Mouse (Mus musculus) lung, postnatal 0 days (tissue): ENCODE measurements around the gene Micu1. TPM values are rescaled to one million over a fixed set of nuclear protein-coding genes. Genes with fewer than 3 reads are reported as not detected.

Experiments used
- ATAC-seq: fragments of 200-750 bp; cut with Nextera tagmentation; 2 replicates; pipeline ENCODE4 v1.8.0; 2017; ENCODE audit warnings: moderate library complexity
- DNase-seq: peaks from one replicate; pipeline ENCODE4 v3.0.0-alpha.2; 2016; ENCODE audit warnings: low spot score
- H3K27ac ChIP-seq: fragments of 300-500 bp; sonication (generic); 2 replicates; pipeline ENCODE4 v1.5.1; 2014; ENCODE audit warnings: antibody characterized with exemption, mild to moderate bottlenecking, low read length, mixed read lengths
- H3K27me3 ChIP-seq: fragments of 300-500 bp; sonication (generic); replicated peaks from 2 replicates; pipeline ENCODE4 v1.6.1; 2014; ENCODE audit warnings: low read length, mixed read lengths; ENCODE audit not compliant: insufficient read depth
- H3K36me3 ChIP-seq: fragments of 300-500 bp; sonication (generic); 2 replicates; pipeline ENCODE4 v1.6.1; 2014; ENCODE audit warnings: low read length, mixed read lengths; ENCODE audit not compliant: insufficient read depth
- H3K4me1 ChIP-seq: fragments of 300-500 bp; sonication (generic); 2 replicates; pipeline ENCODE4 v1.6.1; 2014; ENCODE audit warnings: antibody characterized with exemption, low read depth, low read length, mixed read lengths; ENCODE audit not compliant: insufficient read depth
- H3K4me2 ChIP-seq: fragments of 300-500 bp; sonication (generic); replicated peaks from 2 replicates; pipeline ENCODE4 v1.6.1; 2014; ENCODE audit warnings: low read depth, mild to moderate bottlenecking, low read length, moderate library complexity, mixed read lengths
- H3K4me3 ChIP-seq: fragments of 300-500 bp; sonication (generic); 2 replicates; pipeline ENCODE4 v1.5.1; 2014; ENCODE audit warnings: low read depth, low read length
- H3K9ac ChIP-seq: fragments of 300-500 bp; sonication (generic); replicated peaks from 2 replicates; pipeline ENCODE4 v1.6.1; 2014; ENCODE audit warnings: low read depth, mild to moderate bottlenecking
- H3K9me3 ChIP-seq: fragments of 300-500 bp; sonication (generic); 2 replicates; pipeline ENCODE4 v1.6.1; 2016; ENCODE audit warnings: low read length, mixed read lengths
- CTCF ChIP-seq: IDR thresholded peaks from 2 replicates; pipeline ENCODE4 v1.5.1; 2016; ENCODE audit warnings: antibody characterized with exemption, mild to moderate bottlenecking
- EP300 ChIP-seq: IDR thresholded peaks from 2 replicates; pipeline ENCODE4 v1.6.1; 2016; ENCODE audit warnings: antibody characterized with exemption, mild to moderate bottlenecking, control low read depth
- WGBS: fragments of 180-500 bp; shearing (Covaris S2); extraction: QIAGEN DNeasy Blood & Tissue Kit; methylation state at CpG from one replicate; pipeline ENCODE4 v1.1.7; 2014; 5-methylcytosine and 5-hydroxymethylcytosine counted together
- polyA plus RNA-seq: library from polyadenylated mRNA; unstranded; fragments of >200 nt; fragmentation: Nextera tagmentation; extraction: Ambion mirVana; gene quantifications from 2 replicates; pipeline ENCODE4 v1.2.1, GENCODE M21; 2015

The Micu1 gene
- polyA plus RNA-seq, 1 experiment from 2014 or later, result 57.0 TPM

- Histone ChIP-seq H3K4me1 (no peaks in the 10 kb centered on the region), H3K27me3 (no peaks in the 10 kb centered on the region), H3K4me2 (no peak overlapping the region), H3K9me3 (no peaks in the 10 kb centered on the region), H3K4me3 (no peak overlapping the region), H3K36me3 (peaks cover 27% of the 10 kb centered on the region), H3K27ac (no peak overlapping the region), H3K9ac (no peak overlapping the region)
- DNase-seq (peak; percentile 21), ATAC-seq (peak; percentile 53)
- no peak for TF ChIP-seq EP300
- no peak for TF ChIP-seq CTCF
- WGBS, result 70% methylated on average over 16 of the region's 16 CpGs
Measured at GRCm38 (mm10) chr10:59825137-59825812, 123.0 kb downstream of the Micu1 start.

DNA sequence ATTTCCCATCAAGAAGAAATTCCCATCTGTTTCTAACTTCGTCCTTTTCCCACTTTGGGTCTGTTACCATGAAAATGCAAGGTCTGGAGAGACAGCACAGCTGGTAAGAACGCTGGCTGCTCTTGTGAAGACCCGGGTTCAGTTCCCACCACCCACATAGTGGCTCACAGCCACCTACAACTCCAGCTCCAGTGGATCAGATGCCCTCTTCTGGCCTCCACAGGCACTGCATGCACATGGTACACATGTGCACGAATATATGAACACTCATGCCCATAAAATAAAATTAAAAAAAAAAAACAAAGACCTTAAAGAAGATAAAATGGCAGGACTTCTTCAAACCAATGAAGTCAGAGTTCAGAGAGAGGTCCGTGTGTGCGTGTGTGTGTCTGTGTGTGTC, 127.6 kb downstream of the Micu1 start:
- Histone ChIP-seq H3K4me1 (no peaks in the 10 kb centered on the region), H3K36me3 (peaks cover 27% of the 10 kb centered on the region), H3K9ac (no peak overlapping the region), H3K9me3 (no peaks in the 10 kb centered on the region), H3K27ac (no peak overlapping the region), H3K4me3 (no peak overlapping the region), H3K4me2 (no peak overlapping the region), H3K27me3 (no peaks in the 10 kb centered on the region)
- DNase-seq (no peak), ATAC-seq (no peak)
- TF ChIP-seq EP300 (no peak), CTCF (peak; percentile 30; the same call in 1 of the 2 replicates)
- WGBS, result 95% methylated on average over 6 of the region's 6 CpGs

DNA sequence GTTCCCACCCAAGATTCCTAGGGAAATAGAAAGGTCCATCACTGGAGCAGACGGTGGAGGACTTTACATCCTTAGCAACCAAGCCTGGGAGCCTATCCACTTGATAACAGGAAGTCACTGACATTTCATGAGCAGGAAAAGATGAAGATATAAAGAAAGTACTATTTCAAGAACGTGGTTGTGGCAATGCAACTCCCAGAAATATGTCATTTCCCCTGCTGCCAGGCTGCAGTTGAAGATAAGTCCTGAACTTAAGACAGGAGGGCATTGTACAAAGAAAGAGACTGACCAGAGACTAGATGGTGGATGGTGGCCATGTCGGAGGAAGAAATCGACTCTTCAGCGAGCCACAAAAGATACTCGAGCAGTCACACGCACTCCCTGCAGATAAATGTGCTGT, 129.7 kb downstream of the Micu1 start:
- H3K36me3 ChIP-seq, result peaks cover 25% of the 10 kb centered on the region
- 56% methylated on average over 7 of the region's 7 CpGs for WGBS
- H3K4me2 ChIP-seq, result no peak overlapping the region
- DNase-seq (no peak), ATAC-seq (no peak)
- no peaks in the 10 kb centered on the region for H3K4me1 ChIP-seq
- H3K27me3 ChIP-seq, result no peaks in the 10 kb centered on the region
- no peaks in the 10 kb centered on the region for H3K9me3 ChIP-seq
- no peak overlapping the region for H3K4me3 ChIP-seq
- no peak for TF ChIP-seq EP300
- no peak for TF ChIP-seq CTCF
- no peak overlapping the region for H3K27ac ChIP-seq
- H3K9ac ChIP-seq, result no peak overlapping the region

GRCm38 (mm10) chr10:59835301-59836155, 133.3 kb downstream of the Micu1 start:
- Histone ChIP-seq H3K27ac (no peak overlapping the region), H3K36me3 (no peaks in the 10 kb centered on the region), H3K4me3 (no peak overlapping the region), H3K9me3 (no peaks in the 10 kb centered on the region), H3K27me3 (no peaks in the 10 kb centered on the region), H3K9ac (no peak overlapping the region), H3K4me1 (no peaks in the 10 kb centered on the region), H3K4me2 (no peak overlapping the region)
- ATAC-seq, result no peak
- TF ChIP-seq CTCF (no peak), EP300 (no peak)
- no peak for DNase-seq
- 75% methylated on average over 14 of the region's 14 CpGs for WGBS

DNA sequence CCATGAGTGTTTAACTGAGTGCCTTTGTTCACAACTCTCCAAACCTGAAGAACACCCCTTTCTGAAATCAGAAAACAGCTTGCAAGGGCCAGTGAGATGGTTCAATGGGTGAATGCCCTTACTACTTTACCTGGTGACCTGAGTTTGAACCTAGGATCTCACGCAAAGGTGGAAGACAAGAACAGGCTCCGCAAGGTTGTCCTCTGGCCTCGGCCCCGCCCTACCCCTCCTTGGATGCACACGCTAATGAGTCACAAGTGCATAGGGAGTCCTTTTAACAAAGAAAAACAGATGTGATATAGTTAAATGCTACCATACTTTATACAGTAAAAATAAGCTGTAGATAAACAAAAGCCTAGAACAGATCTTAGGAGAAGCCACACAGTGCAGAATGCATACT, 135.2 kb downstream of the Micu1 start:
- Histone ChIP-seq H3K9ac (no peak overlapping the region), H3K36me3 (no peaks in the 10 kb centered on the region), H3K9me3 (no peaks in the 10 kb centered on the region), H3K4me1 (no peaks in the 10 kb centered on the region), H3K27ac (no peak overlapping the region), H3K27me3 (no peaks in the 10 kb centered on the region), H3K4me2 (no peak overlapping the region), H3K4me3 (no peak overlapping the region)
- TF ChIP-seq EP300, result no peak
- TF ChIP-seq CTCF, result no peak
- 85% methylated on average over 5 of the region's 5 CpGs for WGBS
- DNase-seq (no peak), ATAC-seq (no peak)

- TF ChIP-seq CTCF (no peak), EP300 (no peak)
- Histone ChIP-seq H3K4me1 (no peaks in the 10 kb centered on the region), H3K9ac (no peak overlapping the region), H3K27me3 (no peaks in the 10 kb centered on the region), H3K4me3 (no peak overlapping the region), H3K9me3 (no peaks in the 10 kb centered on the region), H3K27ac (no peak overlapping the region), H3K4me2 (no peak overlapping the region), H3K36me3 (no peaks in the 10 kb centered on the region)
- WGBS, result 93% methylated on average over 8 of the region's 8 CpGs
- ATAC-seq, result no peak
- no peak for DNase-seq
Measured at GRCm38 (mm10) chr10:59841434-59841833, 139.2 kb downstream of the Micu1 start.
